Mouse (Mus musculus): Measurements from ENCODE around the gene Atxn10.

DNA sequence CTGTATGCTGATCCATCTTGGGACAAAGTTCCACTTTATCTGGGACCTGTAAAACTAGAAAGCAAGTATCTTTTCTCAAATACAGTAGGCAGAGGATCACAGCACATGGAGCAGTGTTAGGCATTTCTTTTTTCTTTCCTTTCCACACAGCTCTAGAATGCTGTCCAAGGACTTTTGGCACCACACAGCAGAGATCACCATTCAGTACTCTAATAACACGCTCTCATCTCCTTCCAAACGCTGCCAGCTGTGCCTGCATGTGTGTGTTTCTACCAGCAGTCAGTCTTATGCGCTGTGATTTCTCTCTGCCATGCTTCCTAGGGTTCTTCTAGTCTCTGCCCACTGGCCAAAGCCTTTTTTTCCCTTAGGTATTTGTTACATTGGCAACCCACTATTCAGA, 28.3 kb downstream of the Atxn10 start:
- TF ChIP-seq POLR2A (IDR thresholded peaks at IDR 0.05; ENCODE audit: borderline replicate concordance, extremely low read depth, low read depth, low read length) (no peak), CTCF (IDR thresholded peaks at IDR 0.05; ENCODE audit: insufficient read depth, low read length) (no peak)

Measured in lung, adult 2 months (tissue).